Mouse (Mus musculus): ENCODE data around the gene Cyth3. TPM values are rescaled to one million over a fixed set of nuclear protein-coding genes. Genes with fewer than 3 reads are reported as not detected.

The Cyth3 gene
- polyA plus RNA-seq, 1 experiment from 2014 or later: 52.0 TPM

GRCm38 (mm10) chr5:143759554-143759953 is 137.3 kb downstream of the Cyth3 start:
- no peak overlapping the region for H3K9ac ChIP-seq
- no peaks in the 10 kb centered on the region for H3K27me3 ChIP-seq (ENCODE audit: insufficient read depth, low read length)
- 79% methylated on average over 8 of the region's 8 CpGs for WGBS
- no peaks in the 10 kb centered on the region for H3K9me3 ChIP-seq (ENCODE audit: low read depth, low read length)
- no peak overlapping the region for H3K4me3 ChIP-seq (ENCODE audit: low read depth, low read length)
- no peaks in the 10 kb centered on the region for H3K36me3 ChIP-seq (ENCODE audit: insufficient read depth)
- no peak overlapping the region for H3K4me2 ChIP-seq
- ATAC-seq (ENCODE audit: insufficient read depth): no peak
- H3K27ac ChIP-seq (ENCODE audit: low read depth): no peak overlapping the region
- 0 out of 2 replicates have a peak, but pooled peaks cover 2% of the 10 kb centered on the region for H3K4me1 ChIP-seq (ENCODE audit: insufficient read depth)
- no peak for DNase-seq
- no peak for TF ChIP-seq CTCF (IDR thresholded peaks at IDR 0.05; ENCODE audit: low read depth)

Other genes with a start within 250 kb of the Cyth3 start
- 343 and 370 TPM in 2 replicates for gene Kdelr2, start 218.6 kb upstream of the Cyth3 start, polyA plus RNA-seq (2014; fragmentation: Nextera tagmentation; extraction: Ambion mirVana)
- 7.3 and 9.2 TPM in 2 replicates for gene Daglb, start 157.9 kb upstream of the Cyth3 start, polyA plus RNA-seq (2014; fragmentation: Nextera tagmentation; extraction: Ambion mirVana)
- gene Rac1, start 94.4 kb upstream of the Cyth3 start, polyA plus RNA-seq (2014; fragmentation: Nextera tagmentation; extraction: Ambion mirVana): 588 and 606 TPM in 2 replicates
- gene Usp42, start 109.8 kb downstream of the Cyth3 start, polyA plus RNA-seq (2014; fragmentation: Nextera tagmentation; extraction: Ambion mirVana): 24.1 and 26.8 TPM in 2 replicates
- 42.1 and 42.4 TPM in 2 replicates for gene Eif2ak1, start 195.3 kb downstream of the Cyth3 start, polyA plus RNA-seq (2014; fragmentation: Nextera tagmentation; extraction: Ambion mirVana)